Mouse (Mus musculus): ENCODE data around the gene Epb41. TPM values are rescaled to one million over a fixed set of nuclear protein-coding genes. Genes with fewer than 3 reads are reported as not detected.

The Epb41 gene
- polyA plus RNA-seq, 1 experiment from 2014 or later = 57.7 TPM

DNA sequence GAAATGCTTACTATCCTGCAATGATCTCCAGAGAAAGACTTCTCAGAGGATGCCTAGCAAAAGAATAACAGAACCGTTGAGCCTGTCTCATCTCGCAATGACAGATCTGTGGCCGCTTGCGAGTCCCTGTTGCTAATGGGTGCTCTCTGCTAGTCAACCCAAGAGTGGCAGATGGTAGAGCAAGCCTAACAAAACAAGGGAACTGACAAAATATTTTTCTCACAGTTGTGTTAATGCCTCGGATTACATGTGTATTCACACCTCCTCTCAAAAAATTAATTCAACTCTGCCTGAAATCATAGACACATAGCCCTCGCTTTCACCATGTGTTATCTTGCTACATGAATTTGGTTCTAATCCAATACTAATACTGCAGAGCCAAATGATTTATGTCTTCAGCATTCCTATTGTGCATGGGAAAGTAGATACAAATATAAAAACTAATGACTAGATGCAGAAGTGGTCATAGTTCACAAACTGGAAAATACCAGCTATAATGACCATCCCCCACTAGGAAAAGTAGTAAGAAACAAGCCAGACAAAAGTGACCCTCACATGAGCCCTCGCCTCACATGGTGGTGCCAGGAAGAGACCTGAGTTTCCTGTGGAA, 104.8 kb downstream of the Epb41 start:
- H3K9ac ChIP-seq (ENCODE audit: low read length) = no peak overlapping the region

DNA sequence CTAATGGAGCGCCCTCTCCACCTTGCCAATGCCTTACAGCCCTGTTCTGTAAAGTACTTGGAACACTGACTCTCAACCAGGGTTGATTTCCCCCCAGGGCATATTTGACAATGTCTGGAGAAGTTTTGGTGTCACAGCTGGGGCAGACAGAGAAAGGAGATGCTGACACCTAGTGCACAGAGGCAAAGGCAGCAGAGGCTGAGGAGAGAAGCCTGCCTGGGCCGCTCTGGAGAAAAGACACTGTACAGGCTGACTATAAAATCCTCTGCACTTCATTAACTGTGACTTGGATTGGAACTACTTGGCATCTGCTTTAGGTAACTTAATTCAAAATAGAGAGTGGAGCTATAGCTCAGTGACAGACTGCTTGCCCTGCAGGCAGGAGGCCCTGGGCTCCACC, 106.2 kb downstream of the Epb41 start:
- peaks cover 17% of the 10 kb centered on the region for H3K36me3 ChIP-seq (ENCODE audit: control insufficient read depth, insufficient read depth, low read length)
- ATAC-seq (ENCODE audit: low read depth) = peak; percentile 75

More for the DNA sequence above, 104.8 kb downstream of the Epb41 start:
- H3K36me3 ChIP-seq (ENCODE audit: control insufficient read depth, insufficient read depth, low read length) = peaks cover 16% of the 10 kb centered on the region
- no peak overlapping the region for H3K4me3 ChIP-seq (ENCODE audit: low read length)
- H3K9me3 ChIP-seq (ENCODE audit: control insufficient read depth, low read length) = no peaks in the 10 kb centered on the region
- H3K4me1 ChIP-seq (replicated peaks; ENCODE audit: control insufficient read depth, insufficient read depth, low read length) = no peaks in the 10 kb centered on the region
- WGBS = 50% methylated on average over 7 of the region's 7 CpGs
- no peaks in the 10 kb centered on the region for H3K27me3 ChIP-seq (ENCODE audit: control insufficient read depth, insufficient read depth, low read depth, low read length)
- H3K4me2 ChIP-seq (ENCODE audit: low read depth, low read length) = no peak overlapping the region
- peak; percentile 20; the same call in 1 of the 2 replicates for ATAC-seq (ENCODE audit: low read depth)
- no peak overlapping the region for H3K27ac ChIP-seq (ENCODE audit: low read length)

DNA sequence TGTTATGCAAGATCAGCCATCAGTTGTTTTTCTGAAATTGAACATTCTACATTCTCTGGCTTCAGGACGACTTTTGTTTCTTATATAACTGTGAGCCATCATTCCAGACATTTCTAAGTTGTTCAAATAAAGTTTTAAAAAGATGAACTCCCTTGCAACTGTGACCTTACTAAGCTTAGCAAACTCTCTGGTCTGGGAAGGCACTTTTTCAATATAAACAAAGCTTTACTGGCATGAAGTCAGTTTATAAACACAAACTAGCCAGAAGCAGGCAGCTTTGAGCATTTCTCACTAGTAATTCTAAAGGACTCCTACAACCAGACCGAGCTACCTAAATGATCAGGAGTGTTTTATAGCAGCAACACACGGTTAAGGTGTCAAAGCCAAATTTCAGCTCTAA, 118.0 kb downstream of the Epb41 start:
- no peak overlapping the region for H3K4me2 ChIP-seq (ENCODE audit: low read depth, low read length)
- H3K27me3 ChIP-seq (ENCODE audit: control insufficient read depth, insufficient read depth, low read depth, low read length) = no peaks in the 10 kb centered on the region
- 59% methylated on average over 3 of the region's 3 CpGs for WGBS
- H3K9ac ChIP-seq (ENCODE audit: low read length) = no peak overlapping the region
- no peak overlapping the region for H3K4me3 ChIP-seq (ENCODE audit: low read length)
- 0 out of 2 replicates have a peak, but pooled peaks cover 2% of the 10 kb centered on the region for H3K36me3 ChIP-seq (ENCODE audit: control insufficient read depth, insufficient read depth, low read length)
- no peaks in the 10 kb centered on the region for H3K9me3 ChIP-seq (ENCODE audit: control insufficient read depth, low read length)
- ATAC-seq (ENCODE audit: low read depth) = no peak
- no peaks in the 10 kb centered on the region for H3K4me1 ChIP-seq (replicated peaks; ENCODE audit: control insufficient read depth, insufficient read depth, low read length)
- no peak overlapping the region for H3K27ac ChIP-seq (ENCODE audit: low read length)

More for the DNA sequence above, 106.2 kb downstream of the Epb41 start:
- Histone ChIP-seq H3K4me3 (ENCODE audit: low read length) (no peak overlapping the region), H3K27ac (ENCODE audit: low read length) (no peak overlapping the region), H3K9me3 (ENCODE audit: control insufficient read depth, low read length) (no peaks in the 10 kb centered on the region), H3K27me3 (ENCODE audit: control insufficient read depth, insufficient read depth, low read depth, low read length) (no peaks in the 10 kb centered on the region), H3K9ac (ENCODE audit: low read length) (no peak overlapping the region), H3K4me2 (ENCODE audit: low read depth, low read length) (no peak overlapping the region), H3K4me1 (replicated peaks; ENCODE audit: control insufficient read depth, insufficient read depth, low read length) (no peaks in the 10 kb centered on the region)
- WGBS = 82% methylated on average over 2 of the region's 2 CpGs

DNA sequence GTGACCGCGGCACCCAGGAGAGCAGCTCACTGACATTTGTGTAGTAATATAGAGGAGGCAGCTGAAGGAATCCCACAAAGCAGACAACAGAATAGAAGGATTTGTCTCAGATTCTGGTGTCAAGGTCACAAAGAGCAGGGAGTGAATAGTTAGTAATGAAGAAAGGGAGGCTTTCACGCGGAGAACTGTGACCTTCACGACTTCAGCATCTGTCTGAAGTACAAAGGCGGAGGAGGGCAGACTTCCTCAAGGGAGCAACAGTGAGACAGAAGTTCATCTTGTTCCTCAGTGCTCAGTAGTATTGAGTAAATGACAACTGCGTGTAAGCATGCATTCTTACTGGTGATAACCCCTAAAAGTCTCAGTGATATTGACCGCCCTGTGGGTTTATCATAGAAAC, 124.5 kb downstream of the Epb41 start:
- Histone ChIP-seq H3K36me3 (ENCODE audit: control insufficient read depth, insufficient read depth, low read length) (no peaks in the 10 kb centered on the region), H3K4me3 (ENCODE audit: low read length) (no peak overlapping the region), H3K9ac (ENCODE audit: low read length) (no peak overlapping the region), H3K4me2 (ENCODE audit: low read depth, low read length) (no peak overlapping the region), H3K9me3 (ENCODE audit: control insufficient read depth, low read length) (no peaks in the 10 kb centered on the region), H3K27ac (ENCODE audit: low read length) (no peak overlapping the region), H3K27me3 (ENCODE audit: control insufficient read depth, insufficient read depth, low read depth, low read length) (no peaks in the 10 kb centered on the region), H3K4me1 (replicated peaks; ENCODE audit: control insufficient read depth, insufficient read depth, low read length) (peaks cover 3% of the 10 kb centered on the region; the same call in 1 of the 2 replicates)
- WGBS = 72% methylated on average over 8 of the region's 8 CpGs
- no peak for ATAC-seq (ENCODE audit: low read depth)

DNA sequence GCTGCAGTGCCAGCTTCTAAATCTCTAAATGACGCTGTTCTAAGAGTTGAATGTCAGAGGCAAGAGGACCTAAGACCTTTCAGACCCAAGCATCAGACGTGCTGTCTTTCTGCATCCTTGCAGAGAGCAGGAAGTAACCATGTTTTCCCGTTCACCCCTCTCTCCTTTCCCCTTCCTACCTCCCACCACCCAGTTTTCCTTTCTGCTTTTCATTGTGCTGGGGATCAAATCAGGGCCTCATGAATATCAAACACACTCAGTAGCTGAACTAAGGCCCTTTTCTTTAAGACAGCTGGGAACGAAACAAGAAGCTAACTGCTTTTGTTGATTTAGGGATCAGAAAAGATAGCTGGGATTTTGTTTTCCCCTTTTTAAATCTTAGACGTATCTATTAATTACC, 125.2 kb downstream of the Epb41 start:
- Histone ChIP-seq H3K4me1 (replicated peaks; ENCODE audit: control insufficient read depth, insufficient read depth, low read length) (peaks cover 3% of the 10 kb centered on the region; the same call in 1 of the 2 replicates), H3K4me2 (ENCODE audit: low read depth, low read length) (no peak overlapping the region), H3K36me3 (ENCODE audit: control insufficient read depth, insufficient read depth, low read length) (no peaks in the 10 kb centered on the region), H3K9me3 (ENCODE audit: control insufficient read depth, low read length) (no peaks in the 10 kb centered on the region), H3K27ac (ENCODE audit: low read length) (no peak overlapping the region), H3K4me3 (ENCODE audit: low read length) (no peak overlapping the region), H3K27me3 (ENCODE audit: control insufficient read depth, insufficient read depth, low read depth, low read length) (no peaks in the 10 kb centered on the region), H3K9ac (ENCODE audit: low read length) (no peak overlapping the region)
- ATAC-seq (ENCODE audit: low read depth) = no peak
- 44% methylated on average over 5 of the region's 5 CpGs for WGBS

DNA sequence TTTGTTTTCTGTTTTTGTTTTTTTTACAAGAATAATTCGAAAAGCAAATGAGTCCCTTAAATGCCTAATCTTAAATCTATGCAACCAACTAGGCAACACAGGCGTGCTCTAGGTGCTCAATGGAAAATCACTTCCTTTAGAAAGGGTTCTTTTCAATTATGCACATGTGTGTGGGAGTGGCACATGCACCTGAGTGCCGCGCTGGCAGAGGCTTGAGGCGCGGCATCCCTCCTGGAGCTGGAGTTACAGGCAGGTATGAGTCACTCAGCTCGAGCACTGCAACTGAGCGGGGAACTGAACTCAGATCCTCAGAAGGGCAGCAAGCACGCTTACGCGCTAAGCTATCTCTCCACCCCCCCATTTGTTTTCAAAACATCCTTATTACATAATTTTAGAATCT, 127.3 kb downstream of the Epb41 start:
- H3K9me3 ChIP-seq (ENCODE audit: control insufficient read depth, low read length) = no peaks in the 10 kb centered on the region
- H3K4me3 ChIP-seq (ENCODE audit: low read length) = no peak overlapping the region
- H3K9ac ChIP-seq (ENCODE audit: low read length) = no peak overlapping the region
- WGBS = 94% methylated on average over 11 of the region's 11 CpGs
- peaks cover 3% of the 10 kb centered on the region; the same call in 1 of the 2 replicates for H3K4me1 ChIP-seq (replicated peaks; ENCODE audit: control insufficient read depth, insufficient read depth, low read length)
- H3K4me2 ChIP-seq (ENCODE audit: low read depth, low read length) = no peak overlapping the region
- no peaks in the 10 kb centered on the region for H3K36me3 ChIP-seq (ENCODE audit: control insufficient read depth, insufficient read depth, low read length)
- no peaks in the 10 kb centered on the region for H3K27me3 ChIP-seq (ENCODE audit: control insufficient read depth, insufficient read depth, low read depth, low read length)
- ATAC-seq (ENCODE audit: low read depth) = no peak
- H3K27ac ChIP-seq (ENCODE audit: low read length) = no peak overlapping the region

DNA sequence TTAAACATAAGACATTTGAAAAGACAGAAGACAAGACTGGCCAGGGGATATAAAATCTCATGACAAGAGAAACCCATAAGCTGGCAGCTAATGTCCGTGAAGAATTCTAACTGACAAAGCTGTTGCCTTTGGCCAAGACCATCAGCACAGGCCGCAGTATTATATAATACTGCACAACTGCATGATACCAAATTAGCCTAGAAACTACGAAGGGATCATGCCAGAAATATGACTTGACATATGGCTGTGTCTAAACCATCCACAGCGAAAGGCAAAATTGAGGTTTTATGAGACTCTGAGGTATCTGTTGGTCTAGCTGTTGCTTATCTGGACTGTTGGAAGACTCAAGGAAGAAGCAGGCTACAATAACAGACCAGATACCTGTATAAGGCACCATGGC, 134.3 kb downstream of the Epb41 start:
- Histone ChIP-seq H3K4me2 (ENCODE audit: low read depth, low read length) (no peak overlapping the region), H3K9me3 (ENCODE audit: control insufficient read depth, low read length) (no peaks in the 10 kb centered on the region), H3K36me3 (ENCODE audit: control insufficient read depth, insufficient read depth, low read length) (no peaks in the 10 kb centered on the region), H3K27me3 (ENCODE audit: control insufficient read depth, insufficient read depth, low read depth, low read length) (no peaks in the 10 kb centered on the region), H3K9ac (ENCODE audit: low read length) (no peak overlapping the region), H3K4me3 (ENCODE audit: low read length) (no peak overlapping the region), H3K27ac (ENCODE audit: low read length) (no peak overlapping the region), H3K4me1 (replicated peaks; ENCODE audit: control insufficient read depth, insufficient read depth, low read length) (no peaks in the 10 kb centered on the region)
- WGBS = 94% methylated on average over 4 of the region's 4 CpGs
- ATAC-seq (ENCODE audit: low read depth) = no peak

DNA sequence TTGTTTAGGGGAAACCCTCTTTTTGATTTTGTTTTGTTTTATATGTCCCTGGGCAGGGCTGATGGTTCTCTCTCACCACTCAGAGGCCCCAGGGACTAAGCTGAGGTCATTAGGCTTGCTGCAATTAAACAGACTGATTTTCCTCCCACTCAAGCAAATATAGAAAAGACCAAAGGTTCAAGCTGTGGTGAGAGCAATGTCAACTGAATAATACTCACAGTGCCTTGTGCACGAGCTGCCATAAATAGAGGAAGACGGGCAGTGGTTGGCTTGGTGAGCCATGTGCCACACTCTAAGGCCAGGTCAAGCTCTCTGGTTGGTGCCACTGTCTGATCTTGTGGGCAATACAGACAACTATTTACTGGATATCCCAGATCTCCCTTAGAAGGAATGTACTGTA, 135.7 kb downstream of the Epb41 start:
- 77% methylated on average over 2 of the region's 2 CpGs for WGBS
- no peak for ATAC-seq (ENCODE audit: low read depth)
- Histone ChIP-seq H3K4me2 (ENCODE audit: low read depth, low read length) (no peak overlapping the region), H3K27ac (ENCODE audit: low read length) (no peak overlapping the region), H3K4me3 (ENCODE audit: low read length) (no peak overlapping the region), H3K9ac (ENCODE audit: low read length) (no peak overlapping the region), H3K4me1 (replicated peaks; ENCODE audit: control insufficient read depth, insufficient read depth, low read length) (no peaks in the 10 kb centered on the region), H3K9me3 (ENCODE audit: control insufficient read depth, low read length) (no peaks in the 10 kb centered on the region), H3K27me3 (ENCODE audit: control insufficient read depth, insufficient read depth, low read depth, low read length) (no peaks in the 10 kb centered on the region), H3K36me3 (ENCODE audit: control insufficient read depth, insufficient read depth, low read length) (no peaks in the 10 kb centered on the region)

DNA sequence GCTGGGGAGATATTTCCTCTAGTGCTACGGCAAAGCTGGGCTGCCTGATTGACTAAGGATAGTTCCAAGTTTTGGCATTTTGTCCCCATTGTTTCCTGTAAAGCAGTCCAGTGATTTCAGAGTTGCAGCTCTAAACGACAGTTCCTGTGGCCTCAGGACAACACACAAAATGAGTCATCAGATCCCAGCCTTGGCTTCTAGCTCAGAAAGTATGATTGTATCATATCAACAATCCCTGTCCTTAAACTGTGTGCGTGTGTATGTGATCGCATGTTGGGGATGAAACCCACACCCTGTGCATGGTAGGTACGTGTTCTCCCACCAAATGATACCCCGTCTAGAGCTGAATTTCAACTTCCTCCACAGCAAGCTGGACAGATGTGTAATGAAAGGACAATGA, 146.0 kb downstream of the Epb41 start:
- Histone ChIP-seq H3K36me3 (ENCODE audit: control insufficient read depth, insufficient read depth, low read length) (peaks cover 6% of the 10 kb centered on the region), H3K27me3 (ENCODE audit: control insufficient read depth, insufficient read depth, low read depth, low read length) (no peaks in the 10 kb centered on the region), H3K9ac (ENCODE audit: low read length) (no peak overlapping the region), H3K4me1 (replicated peaks; ENCODE audit: control insufficient read depth, insufficient read depth, low read length) (peaks cover 2% of the 10 kb centered on the region), H3K4me2 (ENCODE audit: low read depth, low read length) (no peak overlapping the region), H3K4me3 (ENCODE audit: low read length) (no peak overlapping the region), H3K27ac (ENCODE audit: low read length) (no peak overlapping the region), H3K9me3 (ENCODE audit: control insufficient read depth, low read length) (no peaks in the 10 kb centered on the region)
- 83% methylated on average over 6 of the region's 6 CpGs for WGBS
- no peak for ATAC-seq (ENCODE audit: low read depth)
